Mouse (Mus musculus): ENCODE results near the gene Elf2.

GRCm38 (mm10) chr3:51339378-51339733, 1.1 kb downstream of the Elf2 start:
- no peak for TF ChIP-seq CTCF (IDR thresholded peaks at IDR 0.05; ENCODE audit: extremely low read depth, insufficient read length, insufficient replicate concordance, low read depth, low read length)
- TF ChIP-seq POLR2A (IDR thresholded peaks at IDR 0.05; ENCODE audit: low read depth, low read length), result no peak
